Mouse (Mus musculus) bone marrow macrophage, adult 2 months (primary cell): ENCODE results near the gene Mdm2.

Experiments used
- CTCF ChIP-seq: IDR thresholded peaks from 2 replicates; pipeline ENCODE4 v1.5.1; 2012; ENCODE audit warnings: low read depth, mild to moderate bottlenecking, low read length, moderate library complexity
- POLR2A ChIP-seq: IDR thresholded peaks from 2 replicates; pipeline ENCODE4 v1.6.1; 2012; ENCODE audit warnings: mild to moderate bottlenecking, low read depth, low read length, borderline replicate concordance

GRCm38 (mm10) chr10:117731244-117732101 lies 20.9 kb upstream of the Mdm2 start:
- TF ChIP-seq CTCF (peak; percentile 91), POLR2A (no peak)
